ENCODE assay signal across 10 mouse cellular contexts in genomic region chr3:52253656-52254461, GRCm38 (mm10). TPM values are rescaled to one million over a fixed set of nuclear protein-coding genes. Genes with fewer than 3 reads are reported as not detected.
DNase-seq lines count a peak whose midpoint lies in the region; ATAC-seq and TF ChIP-seq lines count a peak whose summit lies in the region.
"Had no signal": no experiment of that assay in that cellular context is flagged by ENCODE, and none has a peak within 500 bp of the region (broad histone marks: within the 10 kb centered on the region; RNA-seq: fewer than 3 reads in every experiment).

No protein-coding gene starts in this region.

- 24% methylated on average over 14 of the region's 14 CpGs for WGBS in midbrain, postnatal 0 days
- WGBS in midbrain, embryonic 11.5 days: 18% methylated on average over 14 of the region's 14 CpGs
- 23% methylated on average over 14 of the region's 14 CpGs for WGBS in embryonic facial prominence, embryonic 15.5 days

- no peak overlapping the region for H3K4me2 ChIP-seq in midbrain, postnatal 0 days (ENCODE audit: low read depth, low read length, poor library complexity, severe bottlenecking)
- H3K4me2 ChIP-seq in midbrain, embryonic 11.5 days: no peak overlapping the region
- H3K4me2 ChIP-seq in embryonic facial prominence, embryonic 15.5 days (replicated peaks): no peak overlapping the region
- H3K4me2 ChIP-seq: heart, embryonic 13.5 days; midbrain, embryonic 12.5 days had no signal

- TF ChIP-seq CTCF in midbrain, postnatal 0 days (IDR thresholded peaks at IDR 0.05): peak; percentile 73

- H3K9me3 ChIP-seq in midbrain, postnatal 0 days (ENCODE audit: low read length): no peaks in the 10 kb centered on the region
- no peaks in the 10 kb centered on the region for H3K9me3 ChIP-seq in midbrain, embryonic 11.5 days (ENCODE audit: control insufficient read depth, low read length)
- H3K9me3 ChIP-seq in embryonic facial prominence, embryonic 15.5 days (replicated peaks): no peaks in the 10 kb centered on the region
- H3K9me3 ChIP-seq: heart, embryonic 13.5 days; midbrain, embryonic 12.5 days had no signal

- peak; percentile 34 for DNase-seq in adrenal gland, adult 2 months
- no peak for DNase-seq in adrenal gland, adult 18-20 months (ENCODE audit: low spot score in 2 of 2)
- DNase-seq in midbrain, postnatal 0 days (ENCODE audit: low spot score): peak; percentile 21
- no peak for DNase-seq in midbrain, embryonic 11.5 days (ENCODE audit: low spot score, missing footprints)
- DNase-seq in lung, postnatal 14 days: peak; percentile 36
- DNase-seq in frontal cortex, adult 2 months (ENCODE audit: extremely low spot score in 1 of 2, low spot score in 1 of 2): no peak

- no peak for ATAC-seq in midbrain, postnatal 0 days (ENCODE audit: low FRiP score)
- ATAC-seq in midbrain, embryonic 11.5 days (ENCODE audit: low FRiP score): no peak
- peak; percentile 19; the same call in 1 of the 2 replicates for ATAC-seq in embryonic facial prominence, embryonic 15.5 days (ENCODE audit: insufficient number of reproducible peaks, low FRiP score, low TSS enrichment, low read depth)
- ATAC-seq in activated CD4-positive, CD25-positive, alpha-beta regulatory T cell, adult 4 months: no peak

- H3K4me3 ChIP-seq in midbrain, postnatal 0 days (ENCODE audit: low read depth, low read length): no peak overlapping the region
- H3K4me3 ChIP-seq in midbrain, embryonic 11.5 days (ENCODE audit: low read depth, low read length): no peak overlapping the region
- no peak overlapping the region for H3K4me3 ChIP-seq in embryonic facial prominence, embryonic 15.5 days (replicated peaks)
- H3K4me3 ChIP-seq: heart, embryonic 13.5 days; midbrain, embryonic 12.5 days had no signal

- H3K27me3 ChIP-seq in midbrain, postnatal 0 days (ENCODE audit: insufficient read depth, low read length): no peaks in the 10 kb centered on the region; the same call in 1 of the 2 replicates
- H3K27me3 ChIP-seq in midbrain, embryonic 11.5 days (ENCODE audit: control insufficient read depth, insufficient read depth, low read length): peaks cover 3% of the 10 kb centered on the region; the same call in 1 of the 2 replicates
- peaks cover 11% of the 10 kb centered on the region for H3K27me3 ChIP-seq in embryonic facial prominence, embryonic 15.5 days

- H3K9ac ChIP-seq in midbrain, postnatal 0 days (replicated peaks; ENCODE audit: low read length, poor library complexity, severe bottlenecking): no peak overlapping the region
- H3K9ac ChIP-seq in midbrain, embryonic 11.5 days (ENCODE audit: low read length): no peak overlapping the region
- H3K9ac ChIP-seq in embryonic facial prominence, embryonic 15.5 days: no peak overlapping the region
- H3K9ac ChIP-seq: heart, embryonic 13.5 days; midbrain, embryonic 12.5 days had no signal

- H3K27ac ChIP-seq in midbrain, postnatal 0 days (ENCODE audit: low read depth, low read length): no peak overlapping the region
- H3K27ac ChIP-seq in midbrain, embryonic 11.5 days (ENCODE audit: low read depth, low read length): no peak overlapping the region
- H3K27ac ChIP-seq in embryonic facial prominence, embryonic 15.5 days (replicated peaks): no peak overlapping the region
- H3K27ac ChIP-seq: heart, embryonic 13.5 days; midbrain, embryonic 12.5 days had no signal

- no peaks in the 10 kb centered on the region for H3K4me1 ChIP-seq in midbrain, postnatal 0 days (ENCODE audit: insufficient read depth, low read length)
- H3K4me1 ChIP-seq in midbrain, embryonic 11.5 days (ENCODE audit: control insufficient read depth, insufficient read depth, low read length): no peaks in the 10 kb centered on the region
- H3K4me1 ChIP-seq in embryonic facial prominence, embryonic 15.5 days: peaks cover 12% of the 10 kb centered on the region

- no peaks in the 10 kb centered on the region for H3K36me3 ChIP-seq in midbrain, postnatal 0 days (ENCODE audit: insufficient read depth, low read length)
- H3K36me3 ChIP-seq in midbrain, embryonic 11.5 days (ENCODE audit: control insufficient read depth, insufficient read depth, low read length): no peaks in the 10 kb centered on the region
- H3K36me3 ChIP-seq in embryonic facial prominence, embryonic 15.5 days: no peaks in the 10 kb centered on the region
- H3K36me3 ChIP-seq: heart, embryonic 13.5 days; midbrain, embryonic 12.5 days had no signal

RNA-seq across cellular contexts. Expression of gene Foxo1, which starts 14.3 kb away (rescaled TPM):
- 10 to 100 TPM; 21.8 to 27.9 TPM for total RNA-seq in adrenal gland, adult 2 months (2021)
- 22.5 and 23.1 TPM in 2 replicates for polyA plus RNA-seq in adrenal gland, adult 2 months (2012; rRNA removed)
- 10 to 100 TPM; 23.7 to 28.6 TPM for total RNA-seq in adrenal gland, adult 18-20 months (2021)
- 5.8 and 8.3 TPM in 2 replicates for total RNA-seq in midbrain, postnatal 0 days (2014; rRNA removed)
- 3.4 and 3.6 TPM in 2 replicates for polyA plus RNA-seq in midbrain, postnatal 0 days (2015; fragmentation: Nextera tagmentation; extraction: Ambion mirVana)
- 2.7 and 3.0 TPM in 2 replicates for polyA plus RNA-seq in midbrain, embryonic 11.5 days (2014; fragmentation: Nextera tagmentation; extraction: Ambion mirVana)
- 8.2 and 8.9 TPM in 2 replicates for polyA plus RNA-seq in embryonic facial prominence, embryonic 15.5 days (2015; fragmentation: Nextera tagmentation; extraction: Ambion mirVana)
- polyA plus RNA-seq in activated CD4-positive, CD25-positive, alpha-beta regulatory T cell, adult 4 months (2017; shearing (Covaris generic)): 10 to 100 TPM; 30.3 to 30.6 TPM
- 8.9 and 9.1 TPM in 2 replicates for polyA plus RNA-seq in frontal cortex, adult 2 months (2012; rRNA removed)

Comparison
In these comparisons a context has a peak if more than half of its experiments do, and no peak if none do; other contexts are left out.
1. DNase-seq: peak in adrenal gland, adult 2 months (single experiment), midbrain, postnatal 0 days (single experiment) and lung, postnatal 14 days (single experiment); none in adrenal gland, adult 18-20 months (0 of 2), midbrain, embryonic 11.5 days (single experiment) and frontal cortex, adult 2 months (0 of 2).